Mouse (Mus musculus): ENCODE data around the gene 4921517D22Rik.

- no peak for TF ChIP-seq CTCF (IDR thresholded peaks at IDR 0.05; ENCODE audit: insufficient read depth, low read depth, low read length)
- TF ChIP-seq POLR2A (IDR thresholded peaks at IDR 0.05; ENCODE audit: insufficient read depth, low read depth, low read length) = no peak
Observed at GRCm38 (mm10) chr13:59713710-59714109, 19.8 kb upstream of the 4921517D22Rik start.

All from olfactory bulb, adult 2 months (tissue).